Mouse (Mus musculus): Measurements from ENCODE around the gene Ppt2. TPM values are rescaled to one million over a fixed set of nuclear protein-coding genes. Genes with fewer than 3 reads are reported as not detected.
A peak's percentile ranks its signal among the peaks of the same experiment; 100 is the strongest.

The Ppt2 gene
- total RNA-seq, 2 experiments from 2014 or later: 44.4 to 50.8 TPM

- DNase-seq: no peak
Observed at GRCm38 (mm10) chr17:34637459-34637858, 9.1 kb upstream of the Ppt2 start.

GRCm38 (mm10) chr17:34635671-34636070 is 7.4 kb upstream of the Ppt2 start:
- no peak for DNase-seq

- peak; percentile 89 to 92 for DNase-seq
Observed at GRCm38 (mm10) chr17:34632261-34632691, 4.0 kb upstream of the Ppt2 start.

GRCm38 (mm10) chr17:34631647-34632046 is 3.3 kb upstream of the Ppt2 start:
- no peak for DNase-seq

GRCm38 (mm10) chr17:34630761-34631301 is 2.5 kb upstream of the Ppt2 start:
- DNase-seq: no peak

- no peak for DNase-seq
Observed at GRCm38 (mm10) chr17:34629796-34630603, 1.7 kb upstream of the Ppt2 start.

DNA sequence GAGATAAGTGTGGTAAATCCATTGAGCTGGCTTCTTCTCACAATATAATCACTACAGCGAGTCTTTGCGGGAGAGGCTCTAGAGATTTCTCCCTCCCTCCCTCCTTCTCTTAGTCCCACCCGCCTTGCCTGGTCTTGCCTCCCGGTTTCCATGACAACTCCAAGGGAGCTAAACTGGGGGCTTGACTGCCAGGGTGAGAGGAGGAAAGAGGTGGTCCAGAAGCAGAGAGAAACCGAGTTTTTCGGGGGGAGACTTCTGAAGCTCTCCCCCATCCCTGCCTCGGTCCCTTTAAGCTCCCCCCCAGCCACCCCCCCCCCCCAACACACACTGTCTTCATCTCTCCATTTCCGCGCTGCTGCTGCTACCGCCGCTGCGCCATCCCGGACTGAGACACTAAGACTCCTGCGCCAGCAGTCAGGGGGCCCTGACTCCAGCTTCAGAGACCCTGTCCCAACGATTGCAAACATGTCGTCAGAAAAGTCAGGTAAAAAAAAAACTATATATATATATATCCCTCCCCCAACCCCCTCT is 976 bp upstream of the Ppt2 start, which contains the start of gene Prrt1:
Gene Prrt1, plus strand, starts transcription at position 313 of the 531 bp plus-strand sequence.
- peak in 1 of 2 experiments; percentile 68 for DNase-seq

- no peak for DNase-seq
Observed at GRCm38 (mm10) chr17:34628644-34628967, 296 bp upstream of the Ppt2 start.

- peak; percentile 81 to 87 for DNase-seq
Observed at GRCm38 (mm10) chr17:34627093-34627942, 992 bp downstream of the Ppt2 start.

DNA sequence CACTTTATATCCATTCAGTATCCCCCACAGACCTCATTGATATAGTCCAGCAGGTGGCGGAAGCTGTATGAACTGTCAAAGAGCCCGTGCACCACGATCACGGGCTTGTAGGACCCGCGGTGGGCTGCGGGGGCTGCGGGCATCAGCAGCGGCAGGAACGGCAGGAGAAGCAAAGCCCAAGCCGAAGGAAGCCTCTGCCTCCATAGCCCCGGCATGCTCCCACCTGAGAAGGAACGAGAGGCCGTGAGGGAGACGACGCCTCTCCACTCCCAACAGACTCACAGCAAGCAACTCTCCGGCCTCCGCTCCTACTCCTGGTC is 1.6 kb downstream of the Ppt2 start:
- DNase-seq: peak in 1 of 2 experiments; percentile 58

GRCm38 (mm10) chr17:34626062-34626772 is 2.1 kb downstream of the Ppt2 start:
- DNase-seq: no peak

DNA sequence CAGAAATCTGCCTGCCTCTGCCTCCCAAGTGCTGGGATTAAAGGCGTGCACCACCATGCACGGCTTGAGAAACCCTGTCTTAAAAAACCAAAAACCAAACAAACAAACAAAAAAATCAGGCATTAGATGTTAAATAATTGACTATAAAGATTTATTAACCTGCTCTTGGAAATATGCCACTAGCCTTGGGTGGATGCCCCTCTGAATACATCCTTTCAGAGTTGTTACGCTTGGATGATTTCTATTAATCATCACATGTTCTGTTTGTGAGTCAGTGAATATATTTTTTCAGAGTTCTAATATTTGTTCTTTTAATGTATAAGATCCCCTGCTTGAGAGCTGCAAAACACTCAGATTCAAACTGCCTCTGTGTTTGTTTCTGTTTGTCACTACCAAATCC is 3.3 kb downstream of the Ppt2 start:
- DNase-seq: no peak

- DNase-seq: no peak
Observed at GRCm38 (mm10) chr17:34623161-34623560, 5.1 kb downstream of the Ppt2 start.

DNA sequence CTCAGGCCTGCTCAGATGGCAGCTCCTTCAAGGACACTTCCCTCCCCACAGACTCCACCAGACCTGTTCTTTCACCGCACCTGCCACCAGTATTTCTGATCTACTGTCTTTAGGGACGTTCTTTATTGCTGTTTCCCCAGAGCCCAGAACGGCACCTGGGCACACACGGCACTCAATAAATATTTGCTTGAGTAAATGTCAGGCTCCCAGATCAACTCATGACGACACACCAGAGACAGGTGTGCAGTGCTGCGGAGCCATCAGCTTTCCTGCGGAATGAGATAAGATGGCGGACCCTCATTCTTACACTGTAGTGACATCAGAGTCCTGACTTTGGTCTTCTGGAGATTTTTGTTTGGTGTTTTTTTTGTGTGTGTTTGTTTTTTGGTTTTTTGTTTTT is 7.3 kb downstream of the Ppt2 start:
- no peak for DNase-seq

GRCm38 (mm10) chr17:34618999-34619398 is 9.3 kb downstream of the Ppt2 start:
- DNase-seq: peak in 1 of 2 experiments; percentile 72

DNA sequence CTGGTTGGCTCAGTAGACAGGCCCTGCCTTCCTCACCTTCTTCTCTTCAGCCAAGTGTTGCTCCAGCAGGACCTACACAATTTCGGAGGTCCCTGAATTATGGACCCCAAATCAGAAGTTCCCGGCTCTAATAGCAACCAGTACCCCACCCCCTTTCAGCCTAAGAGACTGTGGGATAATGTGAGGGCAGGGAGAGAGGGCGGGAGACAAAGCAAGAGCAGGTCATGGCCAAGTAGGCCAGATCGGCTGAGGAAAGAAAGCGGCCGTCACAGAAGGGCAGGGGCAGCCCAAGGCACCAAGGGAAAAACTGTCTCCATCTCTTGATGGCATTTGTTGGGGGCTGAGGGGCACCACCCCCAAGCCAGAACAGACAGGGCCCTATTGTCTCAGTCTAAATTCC is 12.4 kb downstream of the Ppt2 start, which contains the start of gene Egfl8:
Gene Egfl8, minus strand, starts transcription at position 101 of the 400 bp plus-strand sequence.
- no peak for DNase-seq

DNA sequence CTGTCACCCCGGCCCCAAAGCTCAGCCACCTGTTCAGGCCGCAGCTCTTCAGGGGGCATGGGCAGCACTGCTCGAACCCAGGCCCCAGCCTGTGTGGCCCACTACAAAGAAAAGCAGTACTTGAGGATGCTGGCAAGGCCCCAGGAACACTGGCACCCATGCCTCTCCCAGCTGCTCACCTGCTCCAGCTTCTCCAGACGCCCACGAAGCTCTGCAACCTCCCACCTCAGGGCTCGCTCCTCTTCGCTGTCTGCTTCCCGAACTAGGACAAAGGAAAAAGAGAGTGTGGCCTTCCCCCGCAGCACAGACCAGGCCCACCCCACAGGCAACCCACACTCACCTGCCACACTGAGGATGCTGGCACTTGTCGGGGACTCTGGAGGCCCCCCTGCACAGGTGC is 14.5 kb downstream of the Ppt2 start:
- no peak for DNase-seq

- no peak for DNase-seq
Observed at GRCm38 (mm10) chr17:34613054-34613645, 15.2 kb downstream of the Ppt2 start.

DNA sequence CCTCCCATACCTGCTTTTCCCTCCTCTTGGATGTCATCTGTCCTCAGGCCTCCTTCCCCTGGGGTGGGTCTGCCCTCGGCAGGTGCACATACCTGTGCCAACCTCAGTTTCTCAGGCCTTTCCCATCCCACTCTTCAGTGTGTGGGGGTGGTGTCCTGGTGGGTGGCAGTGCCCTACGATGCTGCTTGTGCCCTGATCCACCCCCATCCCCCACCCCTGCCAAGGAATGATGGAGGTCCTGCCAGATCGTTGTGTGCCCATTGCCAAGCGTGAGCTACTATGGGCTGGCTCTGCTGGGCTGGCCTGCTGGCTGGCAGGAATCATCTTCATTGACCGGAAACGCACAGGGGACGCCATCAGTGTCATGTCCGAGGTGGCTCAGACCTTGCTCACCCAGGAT is 17.3 kb downstream of the Ppt2 start:
- no peak for DNase-seq

GRCm38 (mm10) chr17:34607997-34608396 is 20.3 kb downstream of the Ppt2 start:
- DNase-seq: no peak

DNA sequence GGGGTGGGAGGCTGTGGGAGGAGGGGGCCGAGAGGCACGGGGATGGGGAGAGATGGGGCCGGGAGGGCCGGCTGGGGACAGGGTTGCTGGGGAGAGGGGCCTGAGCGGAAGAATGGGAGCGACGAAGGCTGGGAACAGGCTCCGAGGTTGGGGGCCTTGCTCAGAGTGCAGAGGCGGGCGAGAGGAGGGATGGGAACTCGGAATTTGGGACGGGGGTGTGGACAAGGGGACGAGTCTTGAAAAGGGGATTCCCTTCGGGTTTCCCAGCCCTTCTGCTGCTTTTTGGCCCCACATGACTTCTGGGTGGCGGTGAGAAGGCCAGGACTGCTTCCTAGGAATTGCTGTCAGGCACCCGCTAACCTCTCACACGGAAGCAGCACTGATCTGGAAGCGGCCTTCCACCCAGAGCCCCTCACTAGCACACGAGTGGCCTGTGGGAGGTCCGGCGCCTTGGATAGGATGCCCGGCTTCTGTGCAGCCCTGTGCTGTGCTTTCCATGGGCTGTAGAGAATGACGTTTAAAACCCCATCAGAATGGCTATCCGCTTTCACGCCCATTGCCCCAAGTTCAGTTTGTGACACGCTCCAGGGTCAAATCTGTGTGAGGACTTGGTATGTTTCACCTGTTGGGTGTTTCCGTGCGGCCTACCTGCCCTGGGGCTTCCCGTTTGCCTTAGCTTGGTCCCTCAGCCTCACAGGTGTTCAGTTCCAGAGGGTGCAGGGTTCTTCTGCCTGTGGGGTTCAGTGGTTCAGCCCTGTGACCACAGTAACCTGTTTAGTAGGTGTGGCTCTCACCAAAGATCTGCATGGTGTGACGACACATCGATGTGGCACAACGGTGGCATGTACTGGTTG is 21.9 kb downstream of the Ppt2 start:
- no peak for DNase-seq

All from layer of hippocampus, postnatal 36 days (tissue).